Mouse (Mus musculus) inflammation-experienced regulatory T-cells, adult 16 weeks (primary cell): ENCODE results near the gene Figla. TPM values are rescaled to one million over a fixed set of nuclear protein-coding genes. Genes with fewer than 3 reads are reported as not detected.

Source experiments
- polyA plus RNA-seq: library from polyadenylated mRNA; unstranded; fragments of 100-300 nt; shearing (Covaris generic); gene quantifications from one replicate; pipeline ENCODE4 v1.2.1, GENCODE M21; 2017

Figla gene
- polyA plus RNA-seq = not detected

DNA sequence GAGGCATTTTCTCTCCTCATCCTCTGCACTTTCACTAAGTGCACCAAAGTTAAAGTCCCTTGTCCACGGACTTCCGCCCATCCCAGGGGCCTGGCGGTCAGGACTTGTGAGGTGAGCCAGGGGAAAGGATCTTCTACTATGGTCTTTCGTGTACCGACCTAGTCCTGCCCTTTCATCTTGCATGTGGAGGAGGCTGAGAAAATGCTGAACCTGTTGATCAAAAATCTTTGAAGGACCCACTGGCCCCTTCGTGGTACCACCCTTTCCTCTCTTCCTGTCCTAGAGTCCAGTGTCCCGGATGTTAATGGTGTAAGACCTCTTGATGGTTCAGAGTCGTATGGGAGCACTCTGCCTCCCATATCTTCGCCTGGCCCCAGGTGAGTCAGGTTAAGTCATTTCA lies at the start of gene Figla:
TSS of gene Figla (plus strand) at position 301 of the 400 bp plus-strand sequence.

DNA sequence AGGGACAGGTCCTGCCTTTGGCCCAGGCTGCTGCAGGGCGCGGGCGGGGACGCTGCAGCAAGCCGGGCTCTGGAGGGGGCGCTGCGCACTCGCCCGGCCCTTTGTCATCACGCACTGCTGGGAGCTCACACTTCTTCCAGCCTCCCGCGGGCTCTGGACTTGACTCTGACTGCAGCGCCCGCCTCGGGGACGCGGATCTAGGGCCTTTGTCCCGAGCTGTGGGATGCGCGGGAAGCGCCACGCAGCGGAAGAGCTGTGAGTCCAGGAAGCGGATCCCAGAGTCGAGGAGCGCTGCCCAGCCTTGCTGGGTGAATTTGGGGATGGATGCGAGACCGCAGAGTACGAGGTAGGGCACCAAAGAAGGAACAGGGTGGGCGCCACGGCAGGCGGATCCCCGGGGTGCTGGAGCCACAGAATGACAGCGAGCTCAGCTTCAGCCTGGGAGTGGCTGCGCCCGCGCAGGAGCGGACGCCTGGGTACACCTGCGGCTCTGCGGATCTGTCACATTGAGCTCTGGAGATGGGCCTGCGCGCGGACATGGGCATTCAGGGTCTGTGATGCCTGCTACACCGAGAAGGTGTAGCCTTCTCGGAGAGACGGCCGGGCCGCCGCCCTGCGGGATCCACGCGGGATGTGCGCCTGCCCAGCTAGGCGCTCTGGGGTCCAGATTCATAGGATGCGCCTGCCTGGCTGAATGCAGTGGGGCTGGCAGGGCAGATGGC lies 12.8 kb downstream of the Figla start, which contains the start of gene Add2:
TSS of gene Add2 (plus strand) at position 81 of the 722 bp plus-strand sequence.

Other genes with a start within 250 kb of the Figla start
- gene Nat8f6, start 195.2 kb upstream of the Figla start, polyA plus RNA-seq = not detected
- not detected for gene Nat8f5, start 195.2 kb upstream of the Figla start, polyA plus RNA-seq
- gene Nat8, start 184.1 kb upstream of the Figla start, polyA plus RNA-seq = not detected
- not detected for gene Nat8f2, start 147.0 kb upstream of the Figla start, polyA plus RNA-seq
- gene Nat8f4, start 111.3 kb upstream of the Figla start, polyA plus RNA-seq = 10.0 TPM
- 48.2 TPM for gene Tprkb, start 104.3 kb upstream of the Figla start, polyA plus RNA-seq
- gene Nat8f1, start 100.5 kb upstream of the Figla start, polyA plus RNA-seq = 13.8 TPM
- 195 TPM for gene Dusp11, start 54.5 kb upstream of the Figla start, polyA plus RNA-seq
- gene Add2, start 12.5 kb downstream of the Figla start, polyA plus RNA-seq = not detected
- gene Tgfa, start 179.1 kb downstream of the Figla start, polyA plus RNA-seq = not detected